Mouse (Mus musculus) lung, adult 10 weeks (tissue): ENCODE data around the gene Hnf1b. TPM values are rescaled to one million over a fixed set of nuclear protein-coding genes. Genes with fewer than 3 reads are reported as not detected.

Source experiments
- polyA plus RNA-seq: library from polyadenylated mRNA; stranded (reverse); fragments of 350-450 nt; fragmentation: Illumina TruSeq; extraction: RNeasy Lipid Tissue Mini Kit (QIAGEN cat#74804); gene quantifications from one replicate; pipeline ENCODE4 v1.2.3, GENCODE M21; 2014; ENCODE audit warnings: low read depth, low replicate concordance; ENCODE audit not compliant: insufficient read depth

Hnf1b gene
- polyA plus RNA-seq, result 5.1 TPM

DNA sequence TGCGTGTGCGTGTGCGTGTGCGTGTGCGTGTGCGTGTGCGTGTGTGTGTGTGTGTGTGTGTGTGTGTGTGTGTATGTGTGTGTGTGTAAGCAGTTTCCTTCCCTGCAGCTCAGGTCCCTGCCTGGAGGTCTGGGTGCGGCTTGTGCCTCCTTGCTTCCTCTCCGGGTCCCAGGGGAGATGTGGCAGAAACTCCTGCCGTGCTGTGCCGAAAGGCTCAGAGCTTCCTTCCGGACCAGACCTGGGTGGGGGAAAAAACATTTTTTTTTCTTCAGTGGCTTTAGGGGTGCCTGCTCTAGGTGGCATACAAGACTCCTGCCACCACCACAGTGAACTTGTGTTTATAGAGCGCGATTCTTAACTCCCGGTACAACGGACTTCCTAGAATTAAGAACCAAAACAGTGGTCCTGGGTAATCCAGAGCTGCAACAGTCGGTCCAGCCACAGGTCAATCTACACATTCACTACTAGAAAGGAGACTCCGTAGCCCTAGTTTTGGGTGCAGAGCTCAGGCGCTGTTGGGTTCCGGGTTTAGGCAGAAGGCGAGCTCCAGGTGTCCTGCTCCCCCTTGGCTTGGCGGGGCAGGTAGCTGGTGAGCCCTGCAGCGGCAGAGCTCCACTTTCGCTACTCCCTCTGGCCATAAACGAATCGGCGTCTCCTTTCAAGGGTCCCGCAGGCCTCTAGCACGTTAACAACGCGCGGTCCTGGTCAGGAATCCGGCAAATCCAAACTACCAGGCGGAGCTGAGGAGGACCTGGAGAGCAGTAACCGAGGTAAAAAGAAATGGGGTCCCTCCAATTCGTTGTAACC, at the start of gene Hnf1b:
Gene Hnf1b, plus strand, starts transcription at position 535 of the 807 bp plus-strand sequence.

DNA sequence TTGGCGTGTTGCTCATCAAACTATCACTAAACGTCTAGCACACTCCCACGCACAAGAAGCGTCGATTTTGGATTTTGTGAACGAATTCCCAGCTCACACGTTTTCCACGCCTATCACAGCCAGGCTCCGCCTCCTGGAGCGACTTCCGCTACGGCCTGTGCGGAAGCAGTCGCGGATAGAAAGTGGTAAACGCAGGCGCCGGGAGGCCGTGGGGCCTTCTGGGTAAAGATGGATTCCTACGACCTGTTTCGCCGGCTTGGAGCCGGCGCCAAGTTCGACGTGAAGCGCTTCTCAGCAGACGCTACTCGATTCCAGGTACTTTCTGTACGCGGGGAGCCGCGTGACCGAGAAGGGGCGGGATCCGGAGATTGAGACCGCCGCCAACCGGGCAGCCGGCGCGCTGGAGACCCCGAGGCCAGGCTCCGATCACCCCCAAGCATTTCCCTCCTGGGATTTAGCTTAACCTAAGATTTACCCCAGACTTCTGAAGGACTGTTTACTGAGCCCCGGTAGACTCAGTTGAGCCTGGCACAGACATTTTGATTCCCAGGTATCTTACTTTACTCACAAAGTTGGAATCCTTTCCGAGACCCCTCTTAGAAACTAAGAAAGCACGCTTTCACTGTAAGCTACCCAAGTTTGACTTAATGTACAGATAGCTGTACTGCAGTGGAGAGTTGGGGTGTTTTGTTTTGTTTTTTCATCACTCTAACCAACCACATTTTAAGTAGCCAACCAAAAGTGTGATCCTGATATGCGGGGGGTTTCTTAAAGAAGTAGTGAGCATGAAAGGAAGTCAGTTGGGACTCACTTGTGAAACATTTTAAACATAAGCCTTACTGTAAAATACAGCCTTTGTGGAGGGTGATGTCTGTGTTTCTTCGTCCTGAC, 92.3 kb downstream of the Hnf1b start, which contains the start of gene Ddx52:
Gene Ddx52, plus strand, starts transcription at position 113 of the 891 bp plus-strand sequence.

Other genes starting within 250 kb of the Hnf1b start
- gene Rpl9-ps1, start 204.4 kb upstream of the Hnf1b start, polyA plus RNA-seq, result not detected
- gene Ccl3, start 200.7 kb upstream of the Hnf1b start, polyA plus RNA-seq, result 1.5 TPM
- 2.4 TPM for gene Ccl4, start 187.5 kb upstream of the Hnf1b start, polyA plus RNA-seq
- gene Wfdc17, start 146.1 kb upstream of the Hnf1b start, polyA plus RNA-seq, result 59.1 TPM
- not detected for gene Wfdc18, start 141.0 kb upstream of the Hnf1b start, polyA plus RNA-seq
- 30.3 TPM for gene Wfdc21, start 103.1 kb upstream of the Hnf1b start, polyA plus RNA-seq
- 3.7 TPM for gene Heatr6, start 96.4 kb upstream of the Hnf1b start, polyA plus RNA-seq
- 9.7 TPM for gene Ddx52, start 92.0 kb downstream of the Hnf1b start, polyA plus RNA-seq
- 8.8 TPM for gene Synrg, start 114.4 kb downstream of the Hnf1b start, polyA plus RNA-seq
- 36.5 TPM for gene Dusp14, start 219.2 kb downstream of the Hnf1b start, polyA plus RNA-seq